Mouse (Mus musculus): Measurements from ENCODE around the gene Hfe. TPM values are rescaled to one million over a fixed set of nuclear protein-coding genes. Genes with fewer than 3 reads are reported as not detected.
"Not testable (repeated sequence)": the region's sequence is repeated elsewhere in the genome, so short reads cannot be mapped to it uniquely, and the experiment has no call there.

Hfe gene
- 3.2 and 3.5 TPM in 2 replicates for polyA plus RNA-seq (2016; fragmentation: Nextera tagmentation; extraction: Ambion mirVana)

DNA sequence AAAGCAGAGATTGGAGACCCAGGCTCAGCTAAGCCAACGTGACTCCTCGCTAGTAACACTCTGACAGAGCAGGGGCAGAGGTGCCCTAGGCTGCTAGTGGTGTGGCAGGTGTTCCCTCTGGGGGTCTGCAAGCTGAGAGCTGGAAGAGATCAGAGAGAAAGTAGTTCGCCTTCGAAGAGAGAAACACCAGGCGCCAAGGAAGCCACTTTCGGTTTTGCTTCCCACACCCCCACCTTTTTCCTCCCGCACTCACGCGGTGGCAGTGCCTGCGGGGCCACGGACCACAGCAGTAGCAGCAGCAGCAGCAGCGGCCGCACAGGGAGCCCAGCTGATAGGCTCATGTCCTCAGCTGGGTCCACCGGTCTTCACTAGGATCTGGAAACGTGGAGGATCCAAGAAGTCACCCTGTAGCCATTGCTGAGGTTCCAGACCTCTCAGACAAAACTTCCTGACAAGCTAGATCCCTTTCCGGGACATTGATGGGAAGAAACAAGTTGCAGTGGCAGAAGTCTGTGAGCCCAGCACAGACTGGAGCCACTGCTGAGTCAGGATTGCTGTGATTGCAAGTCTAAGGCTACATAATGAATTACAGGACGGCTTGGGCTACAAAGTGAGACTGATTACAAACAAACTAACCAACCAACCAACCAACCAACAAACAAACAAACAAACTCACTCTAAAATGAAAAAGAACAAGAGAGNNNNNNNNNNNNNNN is at the start of gene Hfe:
TSS of gene Hfe (minus strand) at position 481 of the 716 bp plus-strand sequence.
- H3K36me3 ChIP-seq = no peaks in the 10 kb centered on the region

DNA sequence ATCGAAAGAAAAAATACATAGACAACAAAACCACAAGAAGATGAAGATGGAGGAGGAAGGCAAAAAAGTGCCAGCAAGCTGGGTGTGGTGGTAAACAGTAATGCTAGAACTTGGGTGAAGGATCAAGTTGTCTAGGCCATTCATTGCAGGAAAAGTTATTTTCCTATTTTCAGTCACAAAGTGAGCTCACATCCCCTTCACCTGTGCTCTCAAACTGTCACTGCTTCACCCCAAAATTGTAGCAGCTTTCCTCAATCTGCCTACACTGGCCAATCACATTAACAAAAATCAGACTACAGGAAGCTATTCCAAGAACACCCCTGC is 49.2 kb upstream of the Hfe start:
- Histone ChIP-seq H3K4me3 (peak overlapping the region; percentile 66), H3K27ac (peak overlapping the region; percentile 94), H3K36me3 (no peaks in the 10 kb centered on the region), H3K9me3 (no peaks in the 10 kb centered on the region), H3K4me1 (replicated peaks) (peaks cover 55% of the 10 kb centered on the region), H3K27me3 (ENCODE audit: insufficient read depth, poor library complexity, severe bottlenecking) (no peaks in the 10 kb centered on the region)
- 74% methylated on average over 1 of the region's 1 CpGs for WGBS
- no peak for DNase-seq (ENCODE audit: low spot score)

More for the DNA sequence above, at the start of gene Hfe:
- peak within 1 kb of the TSS; percentile 78 for H3K27ac ChIP-seq
- H3K4me1 ChIP-seq (replicated peaks) = peaks cover 31% of the 10 kb centered on the region
- peak within 1 kb of the TSS; percentile 46 for H3K4me3 ChIP-seq
- DNase-seq (ENCODE audit: low spot score) = peak; percentile 69
- H3K9me3 ChIP-seq = no peaks in the 10 kb centered on the region
- WGBS = 4% methylated on average over 17 of the region's 17 CpGs
- peaks cover 26% of the 10 kb centered on the region; the same call in 1 of the 2 replicates for H3K27me3 ChIP-seq (ENCODE audit: insufficient read depth, poor library complexity, severe bottlenecking)

DNA sequence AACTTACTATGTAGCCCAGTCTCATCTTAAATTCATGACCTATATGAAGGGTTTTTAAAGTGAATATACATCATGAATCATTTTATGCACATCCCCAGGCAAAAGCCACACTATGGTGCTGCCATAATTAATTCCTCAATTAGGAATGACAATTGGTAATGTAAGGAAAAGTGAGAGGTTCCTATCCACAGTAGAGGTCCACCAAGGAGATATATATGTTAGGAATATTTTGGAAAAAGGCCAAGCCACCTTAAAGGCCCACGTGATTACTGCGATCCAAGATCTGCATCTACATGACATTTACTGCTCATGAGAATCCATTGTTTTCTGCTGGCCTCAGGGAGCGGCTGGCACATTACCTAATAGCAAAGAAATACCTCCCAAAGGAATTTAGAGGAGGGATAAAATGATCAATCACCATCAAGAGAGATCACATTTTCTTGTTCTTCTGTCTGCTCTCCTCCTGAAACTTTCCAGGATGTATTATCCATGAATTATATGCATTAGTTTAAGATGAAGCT is 48.7 kb upstream of the Hfe start:
- DNase-seq (ENCODE audit: low spot score) = no peak
- Histone ChIP-seq H3K27me3 (ENCODE audit: insufficient read depth, poor library complexity, severe bottlenecking) (no peaks in the 10 kb centered on the region), H3K4me3 (0 out of 2 replicates have a peak overlapping the region, but pooled peaks have one; percentile 66), H3K36me3 (no peaks in the 10 kb centered on the region), H3K9me3 (no peaks in the 10 kb centered on the region), H3K27ac (peak overlapping the region; percentile 94), H3K4me1 (replicated peaks) (peaks cover 49% of the 10 kb centered on the region)
- WGBS = 75% methylated on average over 3 of the region's 3 CpGs

DNA sequence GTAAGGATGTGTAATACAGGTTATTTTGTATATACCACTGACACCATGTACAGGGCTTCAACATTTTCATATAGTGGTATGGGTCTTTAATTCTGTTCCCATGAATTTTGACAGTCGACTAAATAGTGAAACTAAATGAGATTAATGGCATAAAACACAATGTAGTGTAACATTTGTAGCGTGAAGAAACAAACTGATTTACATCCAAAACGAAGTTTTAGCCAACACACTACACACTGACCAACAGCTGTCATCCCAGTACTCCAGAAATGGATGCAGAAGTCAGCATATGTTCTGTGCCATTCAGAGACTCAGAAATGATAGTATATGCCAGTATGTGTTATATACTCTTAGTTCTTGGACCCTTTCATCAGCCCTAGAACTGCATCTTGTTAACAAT is 47.3 kb upstream of the Hfe start:
- DNase-seq (ENCODE audit: low spot score) = no peak
- Histone ChIP-seq H3K27ac (peak overlapping the region; percentile 90), H3K27me3 (ENCODE audit: insufficient read depth, poor library complexity, severe bottlenecking) (no peaks in the 10 kb centered on the region), H3K4me3 (peak overlapping the region; percentile 51), H3K4me1 (replicated peaks) (peaks cover 43% of the 10 kb centered on the region), H3K36me3 (no peaks in the 10 kb centered on the region), H3K9me3 (no peaks in the 10 kb centered on the region)
- 54% methylated on average over 3 of the region's 3 CpGs for WGBS

DNA sequence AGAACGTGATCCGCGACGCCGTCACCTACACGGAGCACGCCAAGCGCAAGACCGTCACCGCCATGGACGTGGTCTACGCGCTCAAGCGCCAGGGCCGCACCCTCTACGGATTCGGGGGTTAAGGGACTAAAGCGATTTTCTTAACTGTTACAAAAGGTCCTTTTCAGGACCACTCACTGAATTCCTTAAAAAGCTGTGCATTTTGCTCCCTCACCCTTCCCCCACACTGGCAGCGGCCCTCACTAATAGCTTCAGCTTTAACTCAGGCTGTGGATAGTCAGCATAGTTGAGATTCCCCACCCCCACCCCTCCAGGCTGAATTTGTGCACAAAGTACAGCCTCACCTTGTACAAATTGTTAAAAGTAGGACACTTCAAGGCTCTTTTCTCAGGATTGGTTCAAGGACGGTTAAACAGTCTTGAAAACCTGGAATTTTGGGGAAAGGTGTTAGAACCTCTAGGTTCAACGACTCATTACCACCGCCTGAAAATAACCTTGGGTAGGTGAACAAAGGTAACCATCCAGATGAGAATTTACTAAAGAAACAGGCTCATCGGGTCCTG is 46.6 kb upstream of the Hfe start:
- peak; percentile 68 for DNase-seq (ENCODE audit: low spot score)
- H3K4me3 ChIP-seq = peak overlapping the region; percentile 51
- no peaks in the 10 kb centered on the region for H3K9me3 ChIP-seq
- no peaks in the 10 kb centered on the region for H3K36me3 ChIP-seq
- WGBS = 2% methylated on average over 18 of the region's 23 CpGs
- no peaks in the 10 kb centered on the region for H3K27me3 ChIP-seq (ENCODE audit: insufficient read depth, poor library complexity, severe bottlenecking)
- H3K27ac ChIP-seq = peak overlapping the region; percentile 90
- peaks cover 41% of the 10 kb centered on the region for H3K4me1 ChIP-seq (replicated peaks)

DNA sequence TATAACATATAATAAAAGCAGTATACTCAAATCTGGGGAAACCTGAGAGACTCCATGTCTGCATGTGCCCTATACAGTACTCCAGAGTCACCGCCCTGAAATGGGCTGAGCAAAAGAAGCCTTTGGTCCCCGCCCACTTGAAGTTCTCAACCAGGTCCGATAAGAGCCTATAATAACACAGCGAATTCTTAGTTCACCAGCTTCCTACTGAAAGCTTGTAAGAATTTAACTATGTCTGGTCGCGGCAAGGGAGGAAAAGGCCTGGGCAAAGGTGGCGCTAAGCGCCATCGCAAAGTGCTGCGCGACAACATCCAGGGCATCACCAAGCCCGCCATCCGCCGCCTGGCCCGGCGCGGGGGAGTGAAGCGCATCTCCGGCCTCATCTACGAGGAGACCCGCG is 46.1 kb upstream of the Hfe start, which contains the start of gene Hist1h4b:
TSS of gene Hist1h4b (plus strand) at position 224 of the 400 bp plus-strand sequence.
- Histone ChIP-seq H3K27me3 (ENCODE audit: insufficient read depth, poor library complexity, severe bottlenecking) (no peaks in the 10 kb centered on the region), H3K9me3 (no peaks in the 10 kb centered on the region), H3K27ac (peak within 1 kb of the TSS; percentile 90), H3K36me3 (no peaks in the 10 kb centered on the region), H3K4me3 (peak within 1 kb of the TSS; percentile 51), H3K4me1 (replicated peaks) (peaks cover 46% of the 10 kb centered on the region)
- under 1% methylated on average over 20 of the region's 22 CpGs for WGBS
- peak; percentile 92 for DNase-seq (ENCODE audit: low spot score)

DNA sequence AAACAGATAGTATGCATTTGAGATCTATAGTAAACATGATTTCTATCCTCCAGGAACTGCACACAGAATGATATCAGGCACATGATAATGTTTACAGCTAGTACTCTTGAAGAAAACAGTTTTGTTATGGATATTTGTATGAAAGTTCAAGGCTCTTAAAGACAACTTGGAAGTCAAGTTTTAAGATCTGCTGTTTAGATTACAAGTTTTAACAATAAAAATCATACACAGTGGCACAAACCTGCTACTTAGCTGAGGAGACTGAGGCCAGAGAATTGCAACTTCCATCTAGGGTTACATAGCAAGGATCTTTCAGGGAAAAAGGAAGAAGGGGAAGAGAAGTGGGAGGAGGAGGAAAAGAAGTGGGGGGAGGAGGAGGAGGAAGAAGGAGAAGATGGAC is 44.3 kb upstream of the Hfe start:
- peak overlapping the region; percentile 90 for H3K27ac ChIP-seq
- H3K4me3 ChIP-seq = no peak overlapping the region
- no peak for DNase-seq (ENCODE audit: low spot score)
- no peaks in the 10 kb centered on the region for H3K9me3 ChIP-seq
- peaks cover 37% of the 10 kb centered on the region for H3K4me1 ChIP-seq (replicated peaks)
- H3K36me3 ChIP-seq = no peaks in the 10 kb centered on the region
- no peaks in the 10 kb centered on the region for H3K27me3 ChIP-seq (ENCODE audit: insufficient read depth, poor library complexity, severe bottlenecking)

DNA sequence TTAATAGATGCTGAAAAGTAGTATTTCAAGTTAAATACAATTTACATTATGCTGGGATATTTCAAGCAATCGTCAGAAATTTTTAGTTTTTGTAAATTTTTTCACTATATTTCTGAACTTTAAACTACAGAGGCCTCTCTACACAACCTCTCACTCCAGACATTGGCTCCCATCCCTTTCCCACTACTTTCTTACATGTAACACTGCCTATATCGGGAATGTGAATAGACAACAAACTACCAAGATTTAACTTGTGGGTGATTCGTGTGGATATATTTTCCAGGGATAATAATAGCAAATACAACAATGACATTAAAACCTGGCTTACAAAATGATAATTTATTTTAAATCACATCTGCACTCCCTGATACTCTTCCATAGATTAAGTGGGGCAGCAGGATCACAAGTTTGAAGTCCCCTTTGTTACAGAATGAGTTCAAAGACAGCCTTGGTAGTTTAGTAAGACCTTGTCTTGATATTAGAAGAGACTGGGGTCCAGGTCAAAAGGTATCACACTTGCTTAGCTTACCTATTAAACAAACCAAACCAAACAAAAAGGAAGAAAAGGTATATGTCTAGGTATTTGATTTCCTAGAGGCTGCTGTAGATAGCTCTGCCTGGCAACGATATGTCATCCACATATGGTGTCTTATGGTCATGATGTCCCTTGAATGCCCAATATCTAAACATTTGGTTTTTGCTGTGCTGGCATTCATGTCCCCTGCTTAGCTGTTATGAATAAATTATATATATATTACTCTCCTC is 42.8 kb upstream of the Hfe start:
- Histone ChIP-seq H3K36me3 (no peaks in the 10 kb centered on the region), H3K4me1 (replicated peaks) (peaks cover 34% of the 10 kb centered on the region), H3K4me3 (peak overlapping the region; percentile 51), H3K27ac (peak overlapping the region; percentile 89), H3K9me3 (no peaks in the 10 kb centered on the region), H3K27me3 (ENCODE audit: insufficient read depth, poor library complexity, severe bottlenecking) (no peaks in the 10 kb centered on the region)
- no peak for DNase-seq (ENCODE audit: low spot score)
- WGBS = 59% methylated on average over 4 of the region's 4 CpGs

DNA sequence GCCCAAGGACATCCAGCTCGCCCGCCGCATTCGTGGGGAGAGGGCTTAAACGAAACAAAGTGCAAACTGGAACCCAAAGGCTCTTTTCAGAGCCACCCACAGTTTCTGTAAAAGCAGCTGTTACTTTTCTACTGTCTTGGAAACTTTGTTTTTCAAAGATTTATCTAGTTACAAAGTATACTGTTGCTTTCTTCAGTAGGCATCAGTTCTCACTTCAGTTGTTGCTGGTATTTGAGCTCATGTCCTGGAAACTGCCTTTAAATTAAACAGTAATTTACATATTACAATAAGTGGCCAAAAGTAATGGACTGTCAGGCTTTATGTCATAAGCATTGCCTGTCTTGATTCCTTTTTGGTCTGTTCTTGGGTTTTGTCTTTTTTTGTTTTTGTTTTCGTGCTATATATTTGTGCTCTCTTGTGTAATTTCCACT is 42.1 kb upstream of the Hfe start:
- H3K27me3 ChIP-seq (ENCODE audit: insufficient read depth, poor library complexity, severe bottlenecking) = no peaks in the 10 kb centered on the region
- no peak for DNase-seq (ENCODE audit: low spot score)
- 2% methylated on average over 6 of the region's 6 CpGs for WGBS
- H3K9me3 ChIP-seq = no peaks in the 10 kb centered on the region
- H3K27ac ChIP-seq = peak overlapping the region; percentile 89
- no peaks in the 10 kb centered on the region for H3K36me3 ChIP-seq
- H3K4me3 ChIP-seq = peak overlapping the region; percentile 51
- peaks cover 35% of the 10 kb centered on the region for H3K4me1 ChIP-seq (replicated peaks)

DNA sequence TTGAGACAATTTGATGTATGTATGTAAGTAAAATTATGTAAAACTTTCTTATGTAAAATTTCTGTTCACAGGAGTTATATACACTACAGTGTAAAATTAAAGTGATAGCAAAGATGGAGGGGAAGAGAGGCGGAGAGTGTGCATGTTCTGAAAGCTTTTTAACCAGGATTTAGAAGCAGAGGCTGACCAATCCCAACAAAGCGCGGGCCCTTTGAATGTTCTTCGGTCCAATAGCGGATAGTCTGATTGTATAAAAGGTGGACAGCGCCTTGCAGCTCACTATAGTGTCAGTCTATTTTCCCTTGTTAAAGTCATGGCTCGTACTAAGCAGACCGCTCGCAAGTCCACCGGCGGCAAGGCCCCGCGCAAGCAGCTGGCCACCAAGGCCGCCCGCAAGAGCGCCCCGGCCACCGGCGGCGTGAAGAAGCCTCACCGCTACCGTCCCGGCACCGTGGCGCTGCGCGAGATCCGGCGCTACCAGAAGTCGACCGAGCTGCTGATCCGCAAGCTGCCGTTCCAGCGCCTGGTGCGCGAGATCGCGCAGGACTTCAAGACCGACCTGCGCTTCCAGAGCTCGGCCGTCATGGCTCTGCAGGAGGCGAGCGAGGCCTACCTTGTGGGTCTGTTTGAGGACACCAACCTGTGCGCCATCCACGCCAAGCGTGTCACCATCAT is 41.5 kb upstream of the Hfe start, which contains the start of gene Hist1h3b:
TSS of gene Hist1h3b (plus strand) at position 201 of the 675 bp plus-strand sequence.
- WGBS = 0% methylated on average over 25 of the region's 47 CpGs
- peak; percentile 93 for DNase-seq (ENCODE audit: low spot score)
- not testable (repeated sequence) for H3K36me3 ChIP-seq

DNA sequence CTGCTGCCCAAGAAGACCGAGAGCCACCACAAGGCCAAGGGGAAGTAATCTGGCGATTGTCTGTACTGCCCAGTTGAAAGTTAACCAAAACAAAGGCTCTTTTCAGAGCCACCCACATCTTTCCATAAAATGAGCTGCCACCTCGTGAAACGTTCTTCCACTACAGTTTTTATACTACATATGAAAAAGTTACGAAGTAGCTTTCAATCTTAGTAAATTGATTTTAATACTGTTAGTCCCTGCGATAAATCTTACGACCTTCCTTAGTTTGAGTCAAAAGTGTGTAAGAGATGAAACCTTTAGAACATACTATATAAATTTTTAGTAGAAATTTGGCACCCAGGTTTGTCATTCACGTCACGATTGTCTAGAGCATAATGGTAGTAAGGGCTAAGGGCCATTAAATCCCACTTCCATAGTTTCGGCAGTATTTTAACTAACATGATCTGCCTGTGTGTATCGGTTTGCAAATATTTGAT is 40.9 kb upstream of the Hfe start:
- DNase-seq (ENCODE audit: low spot score) = peak; percentile 33
- peaks cover 36% of the 10 kb centered on the region for H3K4me1 ChIP-seq (replicated peaks)
- WGBS = 1% methylated on average over 11 of the region's 11 CpGs

More for the DNA sequence above, 41.5 kb upstream of the Hfe start, which contains the start of gene Hist1h3b:
- not testable (repeated sequence) for H3K27me3 ChIP-seq (ENCODE audit: insufficient read depth, poor library complexity, severe bottlenecking); H3K9me3 ChIP-seq
- peak within 1 kb of the TSS; percentile 97 for H3K27ac ChIP-seq
- peaks cover 35% of the 10 kb centered on the region for H3K4me1 ChIP-seq (replicated peaks)
- peak within 1 kb of the TSS; percentile 55 for H3K4me3 ChIP-seq

DNA sequence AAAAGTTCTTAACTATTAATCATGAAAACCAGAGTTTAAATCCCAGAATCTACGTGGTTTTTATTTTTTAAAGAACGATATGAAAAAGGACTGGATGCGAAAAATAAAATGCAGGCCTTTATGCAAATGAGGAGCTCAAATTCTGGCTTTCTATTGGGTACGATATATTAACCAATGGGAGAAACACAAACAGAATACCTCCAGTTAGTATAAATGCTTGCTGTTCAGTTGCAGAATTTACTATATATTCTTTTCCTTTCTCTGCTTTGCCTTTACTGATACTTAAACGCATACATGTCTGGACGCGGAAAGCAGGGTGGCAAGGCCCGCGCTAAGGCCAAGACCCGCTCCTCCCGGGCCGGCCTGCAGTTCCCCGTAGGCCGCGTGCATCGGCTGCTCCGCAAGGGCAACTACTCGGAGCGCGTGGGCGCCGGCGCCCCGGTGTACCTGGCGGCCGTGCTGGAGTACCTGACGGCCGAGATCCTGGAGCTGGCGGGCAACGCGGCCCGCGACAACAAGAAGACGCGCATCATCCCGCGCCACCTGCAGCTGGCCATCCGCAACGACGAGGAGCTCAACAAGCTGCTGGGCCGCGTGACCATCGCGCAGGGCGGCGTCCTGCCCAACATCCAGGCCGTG is 40.3 kb upstream of the Hfe start, which contains the start of gene Hist1h2ab:
TSS of gene Hist1h2ab (plus strand) at position 288 of the 639 bp plus-strand sequence.
- Histone ChIP-seq H3K27ac (peak within 1 kb of the TSS; percentile 97), H3K4me3 (peak within 1 kb of the TSS; percentile 55), H3K4me1 (replicated peaks) (peaks cover 36% of the 10 kb centered on the region)
- WGBS = under 1% methylated on average over 32 of the region's 47 CpGs
- not testable (repeated sequence) for H3K9me3 ChIP-seq; H3K36me3 ChIP-seq; H3K27me3 ChIP-seq (ENCODE audit: insufficient read depth, poor library complexity, severe bottlenecking)
- DNase-seq (ENCODE audit: low spot score) = peak; percentile 77

More for the DNA sequence above, 40.9 kb upstream of the Hfe start:
- Histone ChIP-seq H3K27ac (peak overlapping the region; percentile 97), H3K4me3 (peak overlapping the region; percentile 55), H3K27me3 (ENCODE audit: insufficient read depth, poor library complexity, severe bottlenecking) (no peaks in the 10 kb centered on the region), H3K36me3 (no peaks in the 10 kb centered on the region), H3K9me3 (no peaks in the 10 kb centered on the region)
